Mouse (Mus musculus) mouse trophoblast stem cell (cell line): ENCODE measurements around the gene Lats1.

ENCODE experiments used
- in situ Hi-C, 2 experiments: fragments of 300-500 bp; cut with MseI, MboI; formaldehyde crosslinking; loops; 2 replicates in 1 of 2; 3 replicates in 1 of 2; pipeline ENCODE4 v1.15.1; 2025

The Lats1 gene

GRCm38 (mm10) chr10:7680731-7681301 is at the start of gene Lats1, which contains the start of gene Pcmt1:
Gene Lats1, plus strand, starts transcription at chr10:7681214.
Gene Pcmt1, minus strand, starts transcription at chr10:7681136.
- in situ Hi-C loops, result no loop called here

GRCm38 (mm10) chr10:7640366-7640765 is 40.6 kb upstream of the Lats1 start:
- in situ Hi-C loops, result no loop called here

- in situ Hi-C loops, result no loop called here
Measured at GRCm38 (mm10) chr10:7645911-7646310, 35.1 kb upstream of the Lats1 start.

- in situ Hi-C loops, result no loop called here
Measured at GRCm38 (mm10) chr10:7649059-7649458, 32.0 kb upstream of the Lats1 start.

GRCm38 (mm10) chr10:7651057-7651456 is 30.0 kb upstream of the Lats1 start:
- in situ Hi-C loops, result no loop called here

GRCm38 (mm10) chr10:7662471-7663141 is 18.4 kb upstream of the Lats1 start:
- in situ Hi-C loops, result no loop called here

- in situ Hi-C loops, result no loop called here
Measured at GRCm38 (mm10) chr10:7663159-7664026, 17.6 kb upstream of the Lats1 start.

- in situ Hi-C loops, result no loop called here
Measured at GRCm38 (mm10) chr10:7664027-7664526, 16.9 kb upstream of the Lats1 start.

GRCm38 (mm10) chr10:7664889-7665288 is 16.1 kb upstream of the Lats1 start:
- in situ Hi-C loops, result no loop called here

GRCm38 (mm10) chr10:7667342-7667802 is 13.6 kb upstream of the Lats1 start, which contains the start of gene Nup43:
Gene Nup43, plus strand, starts transcription at chr10:7667503.
- in situ Hi-C loops, result no loop called here

- in situ Hi-C loops, result no loop called here
Measured at GRCm38 (mm10) chr10:7673673-7674072, 7.3 kb upstream of the Lats1 start.

- in situ Hi-C loops, result no loop called here
Measured at GRCm38 (mm10) chr10:7681343-7682025, 470 bp downstream of the Lats1 start.

GRCm38 (mm10) chr10:7682249-7682648 is 1.2 kb downstream of the Lats1 start:
- in situ Hi-C loops, result no loop called here

GRCm38 (mm10) chr10:7686902-7687301 is 5.9 kb downstream of the Lats1 start:
- in situ Hi-C loops, result no loop called here

- in situ Hi-C loops, result no loop called here
Measured at GRCm38 (mm10) chr10:7695286-7695685, 14.3 kb downstream of the Lats1 start.

- in situ Hi-C loops, result no loop called here
Measured at GRCm38 (mm10) chr10:7700120-7700519, 19.1 kb downstream of the Lats1 start.

- in situ Hi-C loops, result no loop called here
Measured at GRCm38 (mm10) chr10:7702586-7702985, 21.6 kb downstream of the Lats1 start.

- in situ Hi-C loops, result no loop called here
Measured at GRCm38 (mm10) chr10:7710121-7710520, 29.1 kb downstream of the Lats1 start.

GRCm38 (mm10) chr10:7712506-7712905 is 31.5 kb downstream of the Lats1 start:
- in situ Hi-C loops, result no loop called here

GRCm38 (mm10) chr10:7715056-7715455 is 34.0 kb downstream of the Lats1 start:
- in situ Hi-C loops, result no loop called here

GRCm38 (mm10) chr10:7725751-7726500 is 44.9 kb downstream of the Lats1 start, which contains the start of gene Katna1:
Gene Katna1, plus strand, starts transcription at chr10:7726000.
- in situ Hi-C loops, result no loop called here
